In genomic region chr13:112560554-112561138, GRCm38 (mm10) we compare ENCODE assay signal across 19 mouse cellular contexts. TPM values are rescaled to one million over a fixed set of nuclear protein-coding genes. Genes with fewer than 3 reads are reported as not detected.
DNase-seq lines count a peak whose midpoint lies in the region.
"Had no signal": no experiment of that assay in that cellular context is flagged by ENCODE, and none has a peak within 500 bp of the region (broad histone marks: within the 10 kb centered on the region; RNA-seq: fewer than 3 reads in every experiment).

No protein-coding gene starts in this region.

- intact Hi-C loops in heart, postnatal 14 days (cut with DNase I) = no loop called here

- DNase-seq in heart, adult 11 months = peak; percentile 53
- no peak for DNase-seq in heart, postnatal 14 days
- DNase-seq in Muller cell, postnatal 12 days (ENCODE audit: inconsistent ontology term) = peak; percentile 64
- DNase-seq in frontal cortex, adult 2 months (ENCODE audit: extremely low spot score in 1 of 2, low spot score in 1 of 2) = peak; percentile 6 to 42
- DNase-seq in right cerebral cortex, postnatal 25 days = peak; percentile 5
- no peak for DNase-seq in thymus, adult 18-20 months
- no peak for DNase-seq in heart, adult 18-20 months
- DNase-seq: adrenal gland, adult 8-10 months; cerebellum, adult 9-10 months; kidney, adult 11 months; kidney, postnatal 36 days had no signal

RNA-seq across cellular contexts. Expression of gene Il31ra, which starts 33.5 kb away (rescaled TPM):
- total RNA-seq in heart, postnatal 14 days (2021) = under 1 TPM in 1 of 2 experiments, not detected in 1; 0.07 TPM
- polyA plus RNA-seq in frontal cortex, adult 2 months (2012; rRNA removed) = 0.19 and 0.28 TPM in 2 replicates
- not detected for total RNA-seq in heart, adult 18-20 months (2021)
- total RNA-seq: ES-E14; liver, adult 2 months had no signal
- polyA plus RNA-seq: heart, postnatal 0 days; hindbrain, embryonic 12.5 days; limb, embryonic 11.5 days; liver, adult 2 months; lung, postnatal 0 days; macrophage; midbrain, embryonic 15.5 days had no signal

Comparison
In these comparisons a context has a peak if more than half of its experiments do, and no peak if none do; other contexts are left out.
1. DNase-seq: peak in heart, adult 11 months (single experiment), Muller cell, postnatal 12 days (single experiment), frontal cortex, adult 2 months (2 of 2) and right cerebral cortex, postnatal 25 days (single experiment); none in heart, postnatal 14 days (0 of 2), thymus, adult 18-20 months (0 of 2) and heart, adult 18-20 months (0 of 2).